Mouse (Mus musculus) neutrophil, adult 83 days (primary cell): Measurements from ENCODE around the gene Tecr. TPM values are rescaled to one million over a fixed set of nuclear protein-coding genes. Genes with fewer than 3 reads are reported as not detected.

Source experiments
- total RNA-seq, 2 experiments: library from RNA; stranded (reverse); gene quantifications; one replicate each; pipeline ENCODE4 v1.2.4; 2023

Gene Tecr
- 100 to 1,000 TPM; 363 to 401 TPM for total RNA-seq

GRCm38 (mm10) chr8:83607661-83608397 lies at the start of gene Tecr, which contains the start of gene Dnajb1:
Gene Tecr, minus strand, starts transcription at chr8:83607971.
Gene Dnajb1, plus strand, starts transcription at chr8:83608193.

GRCm38 (mm10) chr8:83652030-83652743 lies 44.4 kb upstream of the Tecr start, which contains the start of gene Gipc1:
Gene Gipc1, plus strand, starts transcription at chr8:83652677.

GRCm38 (mm10) chr8:83566469-83567395 lies 41.0 kb downstream of the Tecr start, which contains the start of gene Ndufb7:
Gene Ndufb7, plus strand, starts transcription at chr8:83566671.

GRCm38 (mm10) chr8:83535736-83536135 lies 72.0 kb downstream of the Tecr start, which contains the start of gene Olfr370:
Gene Olfr370, plus strand, starts transcription at chr8:83535780.

Other genes starting within 250 kb of the Tecr start
- under 1 TPM; 0.11 to 0.13 TPM for gene Clgn, start 218.1 kb downstream of the Tecr start, total RNA-seq
- gene Scoc, start 149.6 kb downstream of the Tecr start, total RNA-seq = 10 to 100 TPM; 17.3 to 19.0 TPM
- not detected for gene Olfr370, start 72.2 kb downstream of the Tecr start, total RNA-seq
- gene Ndufb7, start 41.3 kb downstream of the Tecr start, total RNA-seq = 100 to 1,000 TPM; 128 to 142 TPM
- gene Dnajb1, start 222 bp upstream of the Tecr start, total RNA-seq = 100 to 1,000 TPM in 1 of 2 experiments, 10 to 100 TPM in 1; 91.7 to 122 TPM
- 10 to 100 TPM; 27.2 to 28.1 TPM for gene Gipc1, start 44.7 kb upstream of the Tecr start, total RNA-seq
- gene Ptger1, start 58.7 kb upstream of the Tecr start, total RNA-seq = under 1 TPM; 0.20 to 0.37 TPM
- 100 to 1,000 TPM; 248 to 275 TPM for gene Pkn1, start 91.2 kb upstream of the Tecr start, total RNA-seq
- 10 to 100 TPM; 47.8 to 60.4 TPM for gene Ddx39, start 107.2 kb upstream of the Tecr start, total RNA-seq
- gene Adgre5, start 133.4 kb upstream of the Tecr start, total RNA-seq = 100 to 1,000 TPM; 501 to 540 TPM